Mouse (Mus musculus) sigmoid colon, adult 10 weeks (tissue): ENCODE results near the gene Olfr1436. TPM values are rescaled to one million over a fixed set of nuclear protein-coding genes. Genes with fewer than 3 reads are reported as not detected.

Experiments used
- polyA plus RNA-seq: library from polyadenylated mRNA; stranded (reverse); fragments of 350-450 nt; fragmentation: Illumina TruSeq; extraction: RNeasy Lipid Tissue Mini Kit (QIAGEN cat#74804); gene quantifications from one replicate; pipeline ENCODE4 v1.2.3, GENCODE M21; 2014; ENCODE audit warnings: low read depth, low replicate concordance

Gene Olfr1436
- polyA plus RNA-seq, result not detected

GRCm38 (mm10) chr19:12299030-12299429 is at the start of gene Olfr1436:
Gene Olfr1436 (minus strand): TSS chr19:12299130.

GRCm38 (mm10) chr19:12335810-12336209 is 36.9 kb upstream of the Olfr1436 start, which contains the start of gene Olfr1438-ps1:
Gene Olfr1438-ps1 (minus strand): TSS chr19:12335910.

GRCm38 (mm10) chr19:12325001-12325400 is 26.1 kb upstream of the Olfr1436 start, which contains the start of gene Olfr1437:
Gene Olfr1437 (minus strand): TSS chr19:12325101.

GRCm38 (mm10) chr19:12279554-12279953 is 19.4 kb downstream of the Olfr1436 start, which contains the start of gene Olfr1434:
Gene Olfr1434 (plus strand): TSS chr19:12279854.

GRCm38 (mm10) chr19:12260732-12261131 is 38.2 kb downstream of the Olfr1436 start, which contains the start of gene Olfr235:
Gene Olfr235 (plus strand): TSS chr19:12261032.

Other genes starting within 250 kb of the Olfr1436 start
- gene Olfr1424, start 236.4 kb downstream of the Olfr1436 start, polyA plus RNA-seq, result not detected
- not detected for gene Olfr1425, start 221.4 kb downstream of the Olfr1436 start, polyA plus RNA-seq
- gene Olfr1426, start 207.1 kb downstream of the Olfr1436 start, polyA plus RNA-seq, result not detected
- gene Olfr1427, start 195.8 kb downstream of the Olfr1436 start, polyA plus RNA-seq, result not detected
- gene Olfr1428, start 183.2 kb downstream of the Olfr1436 start, polyA plus RNA-seq, result not detected
- gene Olfr76, start 175.9 kb downstream of the Olfr1436 start, polyA plus RNA-seq, result not detected
- gene Olfr1555-ps1, start 129.0 kb downstream of the Olfr1436 start, polyA plus RNA-seq, result not detected
- not detected for gene Olfr1431, start 98.5 kb downstream of the Olfr1436 start, polyA plus RNA-seq
- gene Olfr1432, start 66.5 kb downstream of the Olfr1436 start, polyA plus RNA-seq, result not detected
- gene Olfr262, start 57.5 kb downstream of the Olfr1436 start, polyA plus RNA-seq, result not detected
- gene Olfr235, start 38.1 kb downstream of the Olfr1436 start, polyA plus RNA-seq, result not detected
- gene Olfr1434, start 19.3 kb downstream of the Olfr1436 start, polyA plus RNA-seq, result not detected
- gene Olfr1437, start 26.0 kb upstream of the Olfr1436 start, polyA plus RNA-seq, result not detected
- gene Olfr1438-ps1, start 36.8 kb upstream of the Olfr1436 start, polyA plus RNA-seq, result not detected
- not detected for gene Olfr1440, start 88.1 kb upstream of the Olfr1436 start, polyA plus RNA-seq
- gene Olfr1441, start 118.3 kb upstream of the Olfr1436 start, polyA plus RNA-seq, result not detected
- not detected for gene Pfpl, start 128.8 kb upstream of the Olfr1436 start, polyA plus RNA-seq
- 42.2 TPM for gene Mpeg1, start 161.6 kb upstream of the Olfr1436 start, polyA plus RNA-seq
- 12.0 TPM for gene Dtx4, start 202.3 kb upstream of the Olfr1436 start, polyA plus RNA-seq
- gene Fam111a, start 246.6 kb upstream of the Olfr1436 start, polyA plus RNA-seq, result 41.9 TPM